Mouse (Mus musculus): Measurements from ENCODE around the gene Ctsh.

GRCm38 (mm10) chr9:90122246-90122740, 68.3 kb downstream of the Ctsh start:
- TF ChIP-seq CTCF (IDR thresholded peaks at IDR 0.05; ENCODE audit: low read depth, low read length) (no peak), POLR2A (IDR thresholded peaks at IDR 0.05; ENCODE audit: insufficient read depth, low read length) (no peak), EP300 (IDR thresholded peaks at IDR 0.05; ENCODE audit: insufficient read depth, low read depth, low read length) (no peak)

Data from ES-Bruce4 (cell line).